Mouse (Mus musculus): Measurements from ENCODE around the gene Hoxd3.

Hoxd3 gene

GRCm38 (mm10) chr2:74694066-74694465, 17.7 kb upstream of the Hoxd3 start:
- no peak for DNase-seq

DNA sequence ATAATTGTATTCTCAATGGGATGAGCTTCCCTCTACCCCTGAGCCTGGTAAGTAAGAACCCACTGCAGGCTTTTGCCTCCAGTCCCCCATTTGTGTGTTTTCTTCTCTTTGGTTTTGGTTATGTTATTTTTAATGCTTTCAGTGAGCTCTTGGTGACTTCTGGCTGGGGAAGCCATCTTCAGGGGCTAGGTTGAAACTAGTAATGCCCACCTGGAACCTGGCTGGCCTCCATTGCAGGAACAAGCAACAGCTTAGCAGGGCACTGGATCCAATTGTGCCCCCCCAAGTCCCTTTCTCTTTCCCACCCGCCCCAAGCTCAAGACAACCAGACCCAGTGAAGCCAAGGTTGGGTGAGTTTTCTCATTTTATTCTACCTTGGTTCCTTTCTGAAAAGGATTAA, 16.3 kb upstream of the Hoxd3 start:
- DNase-seq, result no peak

GRCm38 (mm10) chr2:74695813-74696430, 15.8 kb upstream of the Hoxd3 start:
- DNase-seq, result no peak

GRCm38 (mm10) chr2:74696442-74697335, 15.0 kb upstream of the Hoxd3 start:
- no peak for DNase-seq

GRCm38 (mm10) chr2:74697567-74698121, 14.1 kb upstream of the Hoxd3 start, which contains the start of gene Hoxd9:
Gene Hoxd9 (plus strand): TSS chr2:74697727.
- DNase-seq, result no peak

DNA sequence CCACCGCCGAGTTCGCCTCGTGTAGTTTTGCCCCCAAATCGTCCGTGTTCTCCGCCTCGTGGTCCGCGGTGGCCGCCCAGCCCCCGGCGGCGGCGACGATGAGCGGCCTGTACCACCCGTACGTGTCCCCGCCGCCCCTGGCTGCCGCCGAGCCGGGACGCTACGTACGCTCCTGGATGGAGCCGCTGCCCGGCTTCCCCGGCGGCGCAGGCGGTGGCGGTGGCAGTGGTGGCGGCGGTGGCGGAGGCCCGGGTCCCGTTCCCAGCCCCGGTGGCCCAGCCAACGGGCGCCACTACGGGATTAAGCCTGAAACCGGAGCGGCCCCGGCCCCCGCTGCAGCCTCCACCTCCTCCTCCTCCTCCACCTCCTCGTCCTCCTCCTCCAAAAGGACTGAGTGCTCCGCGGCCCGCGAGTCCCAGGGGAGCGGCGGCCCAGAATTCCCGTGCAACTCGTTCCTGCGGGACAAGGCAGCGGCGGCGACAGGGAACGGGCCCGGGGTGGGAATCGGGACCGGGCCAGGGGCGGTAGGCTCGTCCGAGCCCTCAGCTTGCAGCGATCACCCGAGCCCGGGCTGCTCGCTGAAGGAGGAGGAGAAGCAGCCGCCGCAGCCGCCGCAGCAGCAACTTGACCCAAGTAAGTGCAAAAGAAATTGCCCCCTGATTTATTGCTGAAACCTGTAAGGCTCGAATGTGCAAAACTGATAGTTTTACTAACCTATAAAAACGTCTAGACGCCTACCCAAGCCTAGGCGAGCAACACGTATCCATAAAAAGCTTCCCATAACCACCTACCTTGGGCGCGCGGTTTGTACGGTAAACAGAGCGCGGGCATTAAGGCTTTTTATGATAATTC, 13.3 kb upstream of the Hoxd3 start:
- no peak for DNase-seq

- no peak for DNase-seq
These were observed 12.7 kb upstream of the Hoxd3 start for GRCm38 (mm10) chr2:74699053-74699430.

GRCm38 (mm10) chr2:74699664-74700545, 11.8 kb upstream of the Hoxd3 start:
- DNase-seq, result no peak

DNA sequence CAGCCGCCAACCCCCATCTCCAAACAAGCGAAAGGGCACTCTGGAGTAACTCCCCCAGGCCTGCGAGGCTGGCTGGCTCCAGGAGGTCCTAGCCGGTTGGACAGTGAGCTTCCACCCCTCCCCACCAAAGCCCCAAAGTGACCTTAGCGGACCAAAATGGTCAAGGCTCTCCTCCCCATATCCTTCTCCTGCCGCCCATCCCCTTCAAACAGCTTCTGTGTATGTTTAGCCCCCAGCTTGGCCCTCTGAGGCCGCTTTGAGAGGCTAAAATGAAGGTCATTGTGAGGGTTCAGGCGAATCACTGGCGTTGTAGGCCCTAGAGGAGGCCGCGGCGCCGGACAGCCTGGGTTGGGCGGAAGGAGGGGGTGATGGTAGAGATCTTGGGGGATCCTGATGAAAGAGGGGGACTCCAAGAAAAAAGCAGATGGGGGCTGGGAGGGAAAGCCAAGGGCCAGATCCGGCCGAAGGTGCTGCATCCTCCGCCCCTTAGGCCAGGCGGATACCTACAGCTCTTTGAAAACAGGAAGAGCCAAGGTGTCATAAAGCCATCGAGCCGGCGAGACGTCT, 11.1 kb upstream of the Hoxd3 start:
- DNase-seq, result no peak

DNA sequence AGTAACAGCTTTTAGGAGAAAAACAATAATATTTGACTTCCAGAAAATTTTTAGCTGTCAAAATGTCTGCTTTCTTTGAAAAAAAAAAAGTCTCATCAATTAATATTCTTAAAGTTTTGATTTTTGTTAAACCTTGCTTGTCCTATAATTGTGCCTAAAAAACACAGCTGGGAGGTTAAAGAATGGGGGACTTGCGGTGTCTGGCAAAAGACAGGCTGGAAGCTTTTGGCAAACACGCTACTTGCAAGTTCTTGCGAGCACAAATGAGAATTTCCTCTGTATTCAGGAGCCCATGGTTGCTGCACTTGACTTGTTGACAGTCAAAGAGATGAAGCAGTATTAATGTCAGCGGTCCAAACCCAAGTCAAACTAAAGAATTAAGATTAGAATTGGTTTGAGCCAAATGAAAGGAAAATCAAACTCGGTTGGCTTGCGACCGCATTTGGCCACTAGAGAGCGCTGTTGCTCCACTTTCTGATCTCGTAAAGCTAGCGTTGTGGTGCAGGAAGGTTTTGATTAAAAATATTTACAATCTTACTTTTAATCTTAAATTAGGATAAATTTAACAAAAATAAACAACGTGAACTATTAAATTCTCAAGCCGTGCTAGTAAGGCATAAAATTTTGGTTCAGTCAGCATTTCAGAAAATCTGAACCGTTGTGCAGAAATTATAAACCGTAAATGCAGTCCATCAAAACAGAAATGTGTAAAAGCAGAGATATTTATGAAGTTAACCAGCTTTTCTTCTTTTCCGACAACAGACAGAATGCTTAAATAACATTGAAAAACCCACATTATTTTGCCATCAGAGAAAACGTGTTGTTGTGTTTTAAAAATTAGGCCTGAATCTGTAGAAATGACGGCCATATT, 9.5 kb upstream of the Hoxd3 start:
- peak; percentile 67 for DNase-seq

GRCm38 (mm10) chr2:74702820-74703219, 8.9 kb upstream of the Hoxd3 start:
- DNase-seq, result no peak

DNA sequence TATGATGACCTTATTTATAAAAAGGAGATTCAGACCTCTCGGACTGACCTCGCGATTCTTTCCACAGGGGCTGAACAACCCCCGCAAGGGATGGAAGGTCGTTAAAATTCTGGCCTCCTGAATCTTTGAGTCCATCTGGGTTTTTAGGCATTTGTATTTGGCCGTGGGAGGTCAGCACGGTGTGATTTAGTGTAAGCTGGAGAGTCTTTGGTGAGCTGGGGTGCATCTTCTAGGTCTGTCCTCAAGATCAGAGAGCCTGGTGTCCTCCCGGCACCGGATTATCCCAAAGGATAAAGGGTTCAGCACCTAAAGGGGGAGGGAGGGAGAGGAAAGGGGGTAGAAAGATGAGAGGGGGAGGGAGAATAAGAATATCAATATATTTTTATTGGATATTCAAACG, 8.4 kb upstream of the Hoxd3 start:
- no peak for DNase-seq

- DNase-seq, result no peak
These were observed 7.9 kb upstream of the Hoxd3 start for GRCm38 (mm10) chr2:74703720-74704392.

GRCm38 (mm10) chr2:74704393-74704998, 7.2 kb upstream of the Hoxd3 start, which contains the start of gene Hoxd8:
Gene Hoxd8 (plus strand): TSS chr2:74704615.
- no peak for DNase-seq

DNA sequence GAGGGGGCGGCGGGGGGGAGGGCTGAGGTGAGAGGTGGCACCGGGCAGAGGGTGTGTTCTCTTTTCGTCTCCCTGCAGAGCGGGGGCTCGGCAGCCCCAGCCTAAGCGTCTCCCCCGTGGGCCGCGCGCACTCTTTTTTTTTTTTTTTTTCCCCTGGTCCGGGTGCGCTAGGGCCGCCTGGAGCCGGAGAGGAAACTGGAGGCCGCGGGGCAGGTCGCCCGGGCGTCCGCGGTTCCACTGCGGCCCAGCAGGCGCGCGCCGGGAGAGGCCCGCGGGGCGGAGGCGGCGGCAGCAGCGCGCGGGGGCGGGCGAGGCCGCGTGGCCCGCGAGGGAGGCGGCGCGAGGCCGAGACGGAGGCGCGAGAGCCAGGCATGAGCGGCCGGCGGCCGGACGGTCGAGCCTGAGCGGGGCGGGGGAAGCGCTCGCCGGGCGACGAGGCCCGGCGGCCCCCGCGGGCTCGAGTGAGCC, 6.7 kb upstream of the Hoxd3 start:
- DNase-seq, result no peak

- DNase-seq, result no peak
These were observed 6.1 kb upstream of the Hoxd3 start for GRCm38 (mm10) chr2:74705467-74706089.

DNA sequence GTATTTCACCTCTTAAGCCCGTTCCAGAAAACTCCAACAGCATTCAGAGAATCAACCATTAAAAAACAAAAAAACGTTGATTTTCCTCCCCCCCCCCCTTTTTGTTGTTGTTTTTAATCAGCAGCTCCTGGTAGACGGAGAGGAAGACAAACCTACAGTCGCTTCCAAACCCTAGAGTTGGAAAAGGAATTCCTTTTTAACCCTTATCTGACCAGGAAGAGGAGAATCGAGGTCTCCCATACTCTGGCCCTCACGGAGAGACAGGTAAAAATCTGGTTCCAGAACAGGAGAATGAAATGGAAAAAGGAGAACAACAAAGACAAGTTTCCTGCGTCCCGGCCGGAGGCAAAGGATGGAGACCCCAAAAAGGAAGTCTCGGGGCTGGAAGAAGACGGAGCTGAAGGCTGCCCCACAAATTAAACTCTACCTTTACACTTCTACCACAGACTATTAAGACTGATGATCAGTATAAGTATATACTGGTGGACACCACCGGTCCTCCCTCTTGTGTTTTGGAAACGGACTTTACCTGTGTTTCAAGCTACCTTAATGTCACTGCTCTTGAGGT, 5.2 kb upstream of the Hoxd3 start:
- DNase-seq, result no peak

- DNase-seq, result no peak
These were observed 4.1 kb upstream of the Hoxd3 start for GRCm38 (mm10) chr2:74707599-74707998.

DNA sequence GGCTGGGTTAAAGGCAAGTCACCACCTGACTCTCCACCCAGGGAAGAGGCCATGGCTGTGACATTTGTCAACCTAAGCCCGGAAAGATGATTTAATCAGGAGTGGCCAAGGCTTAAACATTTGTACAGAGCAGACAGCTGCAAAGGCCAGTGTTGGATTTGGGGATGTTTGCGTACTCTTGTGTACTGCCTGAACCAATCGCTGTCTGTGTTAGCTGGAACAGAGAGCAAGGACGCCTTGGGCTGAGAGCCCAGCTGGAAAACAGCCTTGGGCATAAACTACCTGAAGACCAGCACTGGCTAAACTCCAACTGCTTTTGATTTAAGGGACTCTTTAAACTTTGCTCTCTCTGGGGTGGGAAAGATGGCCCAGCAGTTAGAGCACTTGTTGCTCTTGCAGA, 3.1 kb upstream of the Hoxd3 start:
- DNase-seq, result no peak
